Mouse (Mus musculus) C2C12 (cell line): ENCODE results near the gene Tiam1. TPM values are rescaled to one million over a fixed set of nuclear protein-coding genes. Genes with fewer than 3 reads are reported as not detected.

Experiments used
- H3K27me3 ChIP-seq: one replicate; pipeline ENCODE4 v1.6.1; 2011; ENCODE audit not compliant: control insufficient read depth, insufficient read depth, insufficient read length
- H3K36me3 ChIP-seq: one replicate; pipeline ENCODE4 v1.6.1; 2011; ENCODE audit not compliant: control insufficient read depth, insufficient read depth
- H3K4me3 ChIP-seq: one replicate; pipeline ENCODE4 v1.5.1; 2011; ENCODE audit warnings: mild to moderate bottlenecking, control low read depth; ENCODE audit not compliant: poor library complexity, insufficient read depth, severe bottlenecking
- H3K79me2 ChIP-seq: one replicate; pipeline ENCODE4 v1.6.1; 2011; ENCODE audit not compliant: control insufficient read depth, insufficient read depth
- H3K79me3 ChIP-seq: one replicate; pipeline ENCODE4 v1.6.1; 2011; ENCODE audit warnings: low read depth, control low read depth
- H3ac ChIP-seq: one replicate; pipeline ENCODE3; 2011; ENCODE audit warnings: low read depth; ENCODE audit not compliant: control insufficient read depth, insufficient read length
- CEBPB ChIP-seq: IDR thresholded peaks from one replicate; pipeline ENCODE4 v1.6.1; 2011; ENCODE audit warnings: low read depth, mild to moderate bottlenecking, control low read depth, moderate library complexity
- CTCF ChIP-seq: IDR thresholded peaks from one replicate; pipeline ENCODE4 v1.5.1; 2011; ENCODE audit not compliant: control insufficient read depth, insufficient read depth, insufficient read length
- FOSL1 ChIP-seq: IDR thresholded peaks from one replicate; pipeline ENCODE4 v1.8.0; 2011; ENCODE audit warnings: mild to moderate bottlenecking, low read length; ENCODE audit not compliant: poor library complexity, insufficient read depth, severe bottlenecking
- MAX ChIP-seq: IDR thresholded peaks from one replicate; pipeline ENCODE4 v1.6.1; 2011; ENCODE audit warnings: mild to moderate bottlenecking, control low read depth
- MYOD1 ChIP-seq: IDR thresholded peaks from one replicate; pipeline ENCODE4 v1.6.1; 2011; ENCODE audit warnings: low read depth; ENCODE audit not compliant: control insufficient read depth, insufficient read length
- MYOG ChIP-seq: IDR thresholded peaks from one replicate; pipeline ENCODE4 v1.6.1; 2011; ENCODE audit not compliant: control insufficient read depth, insufficient read length; ENCODE audit errors: extremely low read depth
- USF1 ChIP-seq: IDR thresholded peaks from one replicate; pipeline ENCODE4 v1.6.1; 2011; ENCODE audit warnings: low read depth, mild to moderate bottlenecking, control low read depth, moderate library complexity
- polyA plus RNA-seq: library from polyadenylated mRNA; unstranded; fragments of >200 nt; fragmentation: generic; extraction: Trizol; gene quantifications from one replicate; pipeline ENCODE4 v1.2.1, GENCODE M21; 2012; ENCODE audit warnings: missing spikeins

Tiam1 gene
- polyA plus RNA-seq, 1 experiment = 6.9 TPM

DNA sequence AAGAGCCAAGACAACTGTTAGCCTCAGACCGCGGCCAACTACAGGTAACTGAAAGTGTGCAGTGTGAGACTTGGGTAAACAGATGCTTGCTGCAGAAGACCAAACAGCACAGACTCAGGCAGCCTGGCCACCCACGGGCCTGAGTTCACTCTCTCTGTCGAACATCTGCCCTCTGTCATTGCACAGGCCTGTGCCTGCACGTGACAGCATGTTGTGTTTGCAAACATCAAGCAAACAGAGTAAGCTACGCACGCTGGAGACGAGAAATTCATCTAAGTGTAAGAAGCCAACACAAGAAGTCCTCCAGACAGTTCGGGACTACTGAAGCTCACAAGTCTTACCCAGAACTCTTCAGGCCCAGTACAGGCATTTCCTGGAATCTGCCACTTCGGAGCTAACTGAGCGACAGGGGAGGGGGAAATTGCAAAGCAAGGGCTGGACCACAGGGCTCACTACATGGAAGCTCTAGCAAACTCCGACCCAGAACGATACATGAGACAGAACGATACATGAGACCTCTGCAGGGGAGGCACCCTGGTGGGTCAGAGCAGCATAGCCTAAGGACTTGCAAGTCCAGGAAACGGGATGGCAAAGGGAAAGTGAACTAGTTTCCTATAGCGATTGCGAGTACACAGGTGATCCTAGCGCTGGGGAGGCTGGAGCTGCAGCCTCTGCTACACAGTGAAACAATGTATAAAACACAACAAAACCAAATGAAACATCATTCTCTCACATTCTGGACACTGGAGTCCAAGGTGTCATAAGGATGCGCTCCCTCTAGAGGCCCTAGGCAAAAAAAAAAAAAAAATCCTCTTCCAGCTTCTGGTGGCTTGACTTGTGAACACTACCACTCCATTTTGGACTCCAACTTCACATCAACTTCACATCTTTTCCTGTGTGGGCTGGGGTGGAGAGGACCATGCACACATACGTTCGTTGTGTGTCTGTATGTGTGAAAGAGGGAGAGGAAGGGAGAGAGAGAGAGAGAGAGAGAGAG, 18.0 kb downstream of the Tiam1 start:
- H3K36me3 ChIP-seq = no peaks in the 10 kb centered on the region
- TF ChIP-seq CEBPB (no peak), MYOG (no peak), CTCF (no peak), MAX (no peak), FOSL1 (no peak), MYOD1 (no peak), USF1 (no peak)
- H3K79me2 ChIP-seq = no peaks in the 10 kb centered on the region
- H3K27me3 ChIP-seq = no peaks in the 10 kb centered on the region
- no peak overlapping the region for H3ac ChIP-seq
- H3K79me3 ChIP-seq = no peaks in the 10 kb centered on the region
- H3K4me3 ChIP-seq = no peak overlapping the region

DNA sequence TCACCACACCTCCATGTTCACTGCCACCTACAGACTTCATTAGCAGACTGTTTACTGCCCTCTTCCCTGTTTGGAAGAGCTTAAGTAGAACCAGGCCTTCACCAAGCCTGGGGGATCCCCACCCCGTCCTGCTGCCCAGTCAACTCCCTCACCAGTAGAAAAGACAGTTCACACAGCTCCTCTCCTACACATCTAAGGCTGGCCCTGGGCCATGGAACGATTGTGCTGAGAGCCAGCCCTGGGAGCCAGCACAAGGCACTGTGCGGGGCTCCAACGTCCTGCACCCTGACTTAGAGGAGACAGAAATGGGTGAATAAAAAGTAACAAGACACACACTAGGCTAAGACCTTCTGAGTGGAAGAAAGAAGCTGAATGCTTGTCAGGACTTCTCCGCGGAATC, 20.5 kb downstream of the Tiam1 start:
- no peaks in the 10 kb centered on the region for H3K79me3 ChIP-seq
- H3K27me3 ChIP-seq = no peaks in the 10 kb centered on the region
- H3K79me2 ChIP-seq = no peaks in the 10 kb centered on the region
- no peaks in the 10 kb centered on the region for H3K36me3 ChIP-seq
- H3K4me3 ChIP-seq = no peak overlapping the region
- no peak for TF ChIP-seq MYOD1
- no peak for TF ChIP-seq CEBPB
- no peak for TF ChIP-seq USF1
- TF ChIP-seq CTCF = no peak
- TF ChIP-seq MAX = no peak
- no peak for TF ChIP-seq MYOG
- no peak for TF ChIP-seq FOSL1
- H3ac ChIP-seq = no peak overlapping the region

DNA sequence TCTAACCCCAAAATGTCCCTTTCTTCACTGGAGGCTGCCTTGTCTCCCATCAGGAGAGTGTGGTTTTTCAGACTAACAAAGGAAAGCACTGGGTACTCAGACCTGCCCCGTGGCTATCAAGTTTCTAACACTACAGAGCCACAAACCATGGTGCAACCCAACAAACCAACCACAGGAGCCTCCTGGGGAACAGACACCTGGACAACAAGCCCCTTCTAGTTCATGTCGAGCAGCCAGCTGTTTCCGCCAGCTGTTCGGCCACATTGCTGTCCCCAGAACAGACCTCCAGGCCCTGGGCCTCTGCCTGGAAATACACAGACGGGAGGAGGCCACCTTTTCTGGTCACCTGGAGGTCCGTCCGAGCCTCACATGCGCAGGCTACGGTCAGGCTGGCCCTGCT, 21.1 kb downstream of the Tiam1 start:
- no peaks in the 10 kb centered on the region for H3K79me2 ChIP-seq
- no peaks in the 10 kb centered on the region for H3K79me3 ChIP-seq
- H3K27me3 ChIP-seq = no peaks in the 10 kb centered on the region
- TF ChIP-seq MYOG = no peak
- no peak for TF ChIP-seq CTCF
- TF ChIP-seq MYOD1 = no peak
- TF ChIP-seq USF1 = no peak
- no peak for TF ChIP-seq FOSL1
- no peak for TF ChIP-seq MAX
- TF ChIP-seq CEBPB = no peak
- H3K36me3 ChIP-seq = no peaks in the 10 kb centered on the region
- no peak overlapping the region for H3ac ChIP-seq
- no peak overlapping the region for H3K4me3 ChIP-seq

DNA sequence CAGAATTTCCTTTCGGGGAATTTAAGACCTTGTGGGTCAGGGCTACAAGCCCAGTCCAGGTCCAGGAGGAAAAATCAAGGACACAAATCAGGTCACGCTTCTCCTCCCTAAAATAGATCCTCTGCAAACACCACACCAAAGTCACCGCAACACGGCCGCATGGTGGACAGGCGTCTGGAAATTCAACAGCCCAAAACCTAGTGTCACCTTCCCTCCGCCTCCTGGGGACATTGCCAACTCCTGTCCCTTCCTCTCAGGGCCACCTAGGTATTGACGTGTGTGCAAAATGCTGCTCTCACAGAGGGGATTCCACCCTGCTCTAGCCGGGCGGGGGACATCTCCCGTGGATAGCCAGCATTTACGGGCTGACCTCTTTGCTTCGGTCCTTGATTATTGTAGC, 21.8 kb downstream of the Tiam1 start:
- Histone ChIP-seq H3K36me3 (no peaks in the 10 kb centered on the region), H3K4me3 (no peak overlapping the region), H3ac (no peak overlapping the region), H3K79me2 (no peaks in the 10 kb centered on the region), H3K79me3 (no peaks in the 10 kb centered on the region), H3K27me3 (no peaks in the 10 kb centered on the region)
- TF ChIP-seq CEBPB (no peak), CTCF (no peak)

DNA sequence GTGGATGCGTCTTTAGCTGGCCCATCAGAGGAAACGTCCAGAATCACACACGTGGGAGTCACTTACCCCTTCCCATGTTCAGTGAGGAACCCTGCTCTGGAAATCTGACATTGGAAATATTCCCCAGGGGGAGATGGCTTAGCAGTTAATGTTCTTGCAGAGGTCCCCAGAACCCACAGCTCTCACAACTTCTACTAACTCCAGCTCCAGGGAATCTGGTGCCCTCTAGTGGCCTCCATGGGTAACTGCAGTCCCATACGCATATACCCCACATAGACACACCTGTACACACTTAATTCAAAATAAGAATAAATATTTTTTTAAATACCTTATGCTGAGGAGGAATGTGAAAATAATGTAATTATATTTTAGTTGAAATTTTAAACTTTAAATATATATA, 23.6 kb downstream of the Tiam1 start:
- no peak for TF ChIP-seq MYOG
- no peak for TF ChIP-seq MYOD1
- TF ChIP-seq CEBPB = no peak
- no peak for TF ChIP-seq CTCF
- TF ChIP-seq FOSL1 = no peak
- TF ChIP-seq USF1 = no peak
- no peak for TF ChIP-seq MAX
- Histone ChIP-seq H3ac (no peak overlapping the region), H3K79me3 (no peaks in the 10 kb centered on the region), H3K27me3 (no peaks in the 10 kb centered on the region), H3K79me2 (no peaks in the 10 kb centered on the region), H3K4me3 (no peak overlapping the region), H3K36me3 (no peaks in the 10 kb centered on the region)

DNA sequence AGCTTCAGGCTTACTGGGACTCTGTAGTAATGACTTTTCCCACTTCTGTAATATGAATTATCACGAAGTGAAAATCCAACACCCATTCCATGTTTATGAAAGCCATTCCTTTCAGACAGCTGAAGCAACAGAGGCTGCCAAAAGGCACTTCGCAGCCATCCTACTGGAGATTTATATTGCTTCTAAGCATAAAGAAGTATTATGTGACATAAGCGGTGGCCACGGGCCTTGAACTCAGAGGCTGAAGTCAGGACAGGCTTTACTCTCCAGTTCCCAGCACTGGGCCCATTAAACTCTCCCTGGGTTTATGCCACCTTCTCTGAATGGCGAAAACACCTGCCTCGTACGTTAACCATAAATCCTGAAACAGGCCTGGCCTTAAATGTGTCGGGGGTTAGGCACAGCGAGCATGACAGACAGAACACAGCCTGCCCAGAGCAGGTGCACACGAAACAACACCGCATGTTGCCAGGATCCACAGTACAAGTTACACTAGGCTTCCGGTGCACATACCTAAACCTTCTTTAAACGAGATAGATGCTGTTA, 26.9 kb downstream of the Tiam1 start:
- Histone ChIP-seq H3K36me3 (no peaks in the 10 kb centered on the region), H3K79me3 (no peaks in the 10 kb centered on the region), H3K27me3 (no peaks in the 10 kb centered on the region), H3K79me2 (no peaks in the 10 kb centered on the region), H3K4me3 (no peak overlapping the region), H3ac (no peak overlapping the region)
- TF ChIP-seq FOSL1 = no peak
- TF ChIP-seq CEBPB = no peak
